Mouse (Mus musculus): ENCODE data around the gene Capg.

- TF ChIP-seq CTCF (IDR thresholded peaks at IDR 0.05) = no peak
- TF ChIP-seq POLR2A (IDR thresholded peaks at IDR 0.05; ENCODE audit: insufficient read depth, low read depth, low read length) = no peak
Measured at GRCm38 (mm10) chr6:72583211-72583839, 39.1 kb downstream of the Capg start.

All from heart, adult 2 months (tissue).